Mouse (Mus musculus) CD4-positive, CD25-positive, alpha-beta regulatory T cell, adult 2 months (primary cell): ENCODE measurements around the gene Wnt9b.

ENCODE experiments used
- DNase-seq: peaks from one replicate; pipeline ENCODE4 v3.0.0-alpha.2; 2012; ENCODE audit warnings: low read depth, low spot score

Gene Wnt9b

DNA sequence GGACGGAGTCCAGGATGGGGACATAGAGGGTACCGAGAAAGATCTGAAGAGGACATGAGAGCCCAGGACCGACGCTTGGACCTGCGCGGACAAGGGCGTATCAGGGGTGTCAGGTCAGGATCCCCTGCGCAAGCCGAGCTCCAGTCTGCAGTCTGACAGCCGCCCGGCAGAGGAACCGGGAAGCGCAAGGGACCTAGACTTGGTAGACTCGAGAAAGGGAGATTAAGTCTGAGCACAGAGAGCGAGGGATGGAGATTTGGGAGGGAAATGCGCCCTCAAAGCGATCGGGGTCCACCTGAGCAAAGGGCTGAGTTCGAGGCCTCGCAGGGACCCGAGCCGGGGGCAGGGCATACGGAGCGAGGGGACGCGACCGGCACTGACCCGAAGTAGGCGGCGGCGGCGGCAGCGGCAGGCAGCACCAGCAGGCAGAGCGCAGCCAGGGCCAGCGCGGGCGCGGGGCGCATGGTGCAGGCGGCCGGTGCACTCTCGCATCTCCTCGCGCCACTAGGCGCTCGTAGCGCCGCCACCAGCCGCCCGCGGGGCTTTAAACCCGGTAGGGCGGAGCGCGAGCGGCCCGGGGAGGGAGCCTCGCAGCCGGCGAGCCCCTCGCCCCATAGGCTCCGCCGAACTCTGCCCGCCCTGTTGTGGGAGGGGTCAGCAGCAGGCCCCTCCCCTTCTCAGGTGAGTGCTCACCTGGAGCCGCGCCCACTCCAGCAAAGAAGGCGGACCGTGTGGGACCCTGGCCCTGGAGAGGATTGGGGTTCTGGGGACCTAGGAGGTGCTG, at the start of gene Wnt9b:
TSS of gene Wnt9b (minus strand) at position 516 of the 784 bp plus-strand sequence.
- DNase-seq: no peak

DNA sequence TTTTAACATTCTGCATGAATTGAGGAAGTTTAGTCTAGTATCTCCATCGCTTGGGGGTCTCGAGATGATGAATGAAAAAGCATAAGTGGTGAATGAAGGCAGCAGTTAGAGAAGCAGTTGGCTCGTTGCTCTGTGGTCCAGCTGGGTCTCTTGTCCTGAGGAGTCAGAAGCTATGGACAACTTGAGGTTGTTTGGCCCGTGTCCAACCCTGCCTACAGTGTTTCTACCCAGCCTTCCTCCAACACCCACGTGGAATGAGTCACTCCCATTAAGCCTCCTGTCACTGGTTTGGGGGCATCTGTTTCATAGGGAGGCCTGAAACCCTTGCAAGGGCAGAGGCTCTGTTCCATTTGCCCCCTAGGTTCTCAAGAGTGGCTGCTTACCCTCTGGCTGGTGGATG, 40.3 kb upstream of the Wnt9b start:
- no peak for DNase-seq

GRCm38 (mm10) chr11:103780152-103780551, 30.5 kb upstream of the Wnt9b start:
- DNase-seq: no peak

DNA sequence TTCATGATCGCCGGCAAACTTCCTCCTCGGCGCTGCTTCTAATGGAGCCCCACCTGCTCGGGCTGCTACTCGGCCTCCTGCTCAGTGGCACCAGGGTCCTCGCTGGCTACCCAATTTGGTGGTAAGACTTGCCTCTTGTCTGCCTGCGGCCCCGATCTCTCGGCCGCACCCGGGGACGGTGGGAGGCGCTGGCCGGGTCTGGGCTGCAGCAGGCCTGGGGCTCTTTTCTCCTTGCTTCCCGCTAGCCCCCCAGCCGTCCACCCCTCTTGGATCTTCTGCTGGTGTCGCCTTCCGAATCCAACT, 24.6 kb upstream of the Wnt9b start:
- DNase-seq: no peak

DNA sequence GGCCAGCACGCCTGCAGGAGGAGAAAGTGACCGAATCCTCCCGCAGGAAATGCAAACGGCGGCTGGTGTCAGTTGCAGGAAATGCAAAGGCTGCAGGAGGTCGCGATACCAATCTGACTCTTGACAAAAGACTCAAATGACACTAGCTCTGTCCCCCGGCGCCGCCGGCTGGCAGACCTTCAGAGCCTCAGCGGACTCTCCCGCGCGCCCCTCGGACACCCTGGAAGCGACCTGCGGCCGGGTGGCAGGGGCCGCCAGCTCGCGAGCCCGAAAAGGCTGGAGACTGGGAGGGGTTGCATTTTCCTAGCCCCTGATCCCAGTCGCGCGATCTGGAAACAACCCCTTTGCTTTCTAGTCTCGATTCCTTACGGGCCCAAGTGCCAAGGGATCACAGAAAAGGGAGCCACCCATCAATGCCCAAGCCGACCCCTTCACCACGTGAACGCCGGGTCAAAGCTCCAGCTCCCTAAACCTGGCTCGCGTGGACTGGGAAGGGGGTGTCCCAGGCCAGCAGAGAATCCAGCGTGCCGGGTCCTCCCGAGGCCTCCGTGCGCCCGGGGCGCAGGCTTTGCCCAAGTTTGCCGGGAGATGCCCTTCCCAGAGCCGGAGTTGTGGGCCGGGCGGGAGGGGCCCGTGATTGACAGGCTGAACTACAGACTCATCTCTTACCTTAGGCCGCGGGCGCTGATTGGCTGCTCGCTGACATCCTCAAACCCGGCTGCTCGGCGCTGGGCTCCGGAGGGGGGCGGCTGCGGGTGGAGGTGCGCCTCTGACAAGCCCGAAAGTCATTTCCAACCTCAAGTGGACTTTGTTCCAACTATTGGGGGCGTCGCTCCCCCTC, 24.0 kb upstream of the Wnt9b start, which contains the start of gene Wnt3:
TSS of gene Wnt3 (plus strand) at position 764 of the 841 bp plus-strand sequence.
- DNase-seq: peak; percentile 77

- DNase-seq: peak; percentile 35
These were observed 23.1 kb upstream of the Wnt9b start for GRCm38 (mm10) chr11:103772505-103773386.

DNA sequence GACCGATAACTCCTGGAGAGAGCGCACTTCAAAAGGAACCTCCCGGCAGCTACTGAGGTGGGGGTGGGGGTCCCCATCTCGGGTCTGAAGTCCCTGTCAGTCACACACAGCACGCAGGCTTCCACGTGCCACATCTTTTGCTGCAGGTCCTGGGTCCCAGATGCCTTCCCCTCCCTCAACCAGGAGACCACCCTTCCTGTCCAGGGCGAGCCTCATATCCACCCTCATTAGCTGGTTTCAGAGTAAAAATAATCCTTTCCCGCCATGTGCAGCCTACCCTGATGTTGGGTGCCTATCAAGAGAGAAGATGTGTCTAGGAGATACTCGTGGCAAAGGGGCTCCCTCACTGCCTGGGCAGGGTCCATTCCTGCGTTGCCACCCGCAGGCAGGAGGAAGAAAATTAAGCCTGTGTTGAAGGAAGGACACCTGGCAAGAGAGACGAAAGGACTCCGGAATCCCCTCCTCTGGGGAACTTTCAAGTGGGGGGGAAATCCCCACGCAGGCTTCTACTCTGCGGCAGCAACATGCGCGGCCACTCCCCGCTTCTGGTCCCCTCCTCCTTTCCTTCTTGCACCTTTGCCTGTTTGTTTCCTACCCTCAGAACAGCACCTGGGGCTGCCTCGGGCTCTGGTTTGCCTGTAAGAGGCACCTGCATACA, 21.7 kb upstream of the Wnt9b start:
- DNase-seq: peak; percentile 77

GRCm38 (mm10) chr11:103765556-103766011, 16.0 kb upstream of the Wnt9b start:
- no peak for DNase-seq

DNA sequence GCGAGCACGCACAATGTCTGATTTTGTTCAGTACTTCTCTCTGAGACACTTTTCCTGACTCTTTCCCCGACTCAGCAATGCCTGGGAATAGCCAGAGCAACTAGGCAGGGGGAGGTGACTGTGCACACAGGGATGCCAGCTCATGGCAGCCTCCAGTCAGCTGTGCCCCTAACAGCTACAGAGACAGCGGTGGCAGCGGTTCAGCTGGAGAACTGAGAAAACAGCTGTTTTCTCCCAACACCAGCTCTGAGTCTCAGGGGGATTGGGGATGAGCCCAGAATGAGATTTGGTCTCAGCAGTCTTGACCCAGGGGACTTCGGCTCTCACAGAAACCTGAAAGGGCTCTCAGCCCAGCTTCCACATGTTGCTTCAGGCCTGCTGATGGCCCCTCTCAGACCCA, 15.0 kb upstream of the Wnt9b start:
- DNase-seq: no peak

DNA sequence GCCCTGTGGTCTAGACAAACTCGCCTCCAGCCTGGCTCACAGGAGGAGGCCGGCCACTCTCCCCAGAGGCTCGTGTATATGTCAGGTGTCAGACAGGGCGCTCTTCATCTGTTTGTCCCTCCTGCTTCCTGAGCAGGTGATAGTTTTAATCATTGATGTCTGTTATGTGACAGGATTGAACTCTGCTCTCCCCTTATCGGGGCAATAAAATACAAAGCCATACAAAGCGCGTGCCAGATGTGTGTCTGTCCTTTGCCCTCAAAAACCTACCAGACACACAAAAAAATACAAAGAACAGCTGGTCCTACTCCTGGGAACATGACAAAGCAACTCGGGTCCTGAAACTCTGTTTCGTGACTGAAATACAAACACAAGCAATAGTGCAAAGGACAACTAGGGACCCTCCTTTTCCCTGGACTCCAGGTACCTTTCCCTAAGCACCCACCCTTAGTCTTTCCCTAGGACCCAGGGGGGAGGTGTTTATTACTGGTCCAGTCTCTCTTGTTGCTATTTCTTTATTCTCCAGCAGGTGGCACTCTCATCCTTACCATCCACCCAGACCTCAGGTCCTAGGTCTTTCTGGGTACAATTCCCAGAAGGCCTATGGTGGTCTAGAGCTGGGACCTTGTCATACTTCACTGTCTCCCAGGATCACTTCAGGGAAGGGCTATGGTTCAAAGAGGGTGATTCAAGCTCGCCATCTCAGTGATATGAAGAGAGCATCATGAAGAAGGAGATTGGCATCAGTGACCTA, 14.0 kb upstream of the Wnt9b start:
- DNase-seq: peak; percentile 78

- peak; percentile 30 for DNase-seq
These were observed 11.3 kb upstream of the Wnt9b start for GRCm38 (mm10) chr11:103760891-103761290.

- DNase-seq: no peak
These were observed 10.5 kb upstream of the Wnt9b start for GRCm38 (mm10) chr11:103760101-103760500.

DNA sequence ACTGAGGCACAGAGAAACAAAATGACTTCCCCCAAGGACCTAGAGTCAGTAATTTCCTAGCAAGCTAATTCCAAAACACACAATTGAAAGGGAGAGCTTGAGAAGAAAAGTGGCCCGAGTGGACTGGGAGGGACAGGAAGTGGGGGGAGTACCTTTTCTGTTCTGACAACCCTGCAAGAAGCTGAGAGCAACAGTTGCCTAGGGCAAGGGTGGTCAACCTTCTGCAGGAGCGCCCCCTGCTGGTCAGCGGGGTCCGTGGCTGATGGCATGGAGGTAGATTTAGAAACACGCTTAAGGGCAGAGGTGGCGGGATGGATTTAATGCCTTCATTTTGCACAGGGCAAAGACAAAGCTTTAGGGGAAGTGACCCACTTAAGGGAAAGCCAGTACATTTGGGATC, 9.1 kb upstream of the Wnt9b start:
- DNase-seq: peak; percentile 79

DNA sequence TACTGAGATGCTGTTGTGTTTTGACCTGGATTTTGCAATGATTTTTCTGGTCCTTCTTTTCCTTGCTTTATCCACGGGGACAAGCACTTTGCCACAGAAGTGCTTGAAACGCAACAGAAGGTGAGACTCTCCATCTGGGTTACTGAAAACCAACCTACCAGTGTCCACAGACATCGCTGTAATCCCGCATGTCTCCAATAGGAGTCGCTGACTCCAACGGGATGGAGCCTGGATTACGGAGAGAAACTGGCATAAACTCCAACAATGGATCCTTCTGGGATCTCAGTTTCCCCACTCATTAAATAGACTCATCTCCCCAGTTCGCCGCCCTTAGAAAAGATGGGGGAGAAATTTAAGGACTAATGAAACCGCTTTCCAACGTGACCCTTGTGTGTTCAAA, 8.4 kb upstream of the Wnt9b start:
- DNase-seq: peak; percentile 33

DNA sequence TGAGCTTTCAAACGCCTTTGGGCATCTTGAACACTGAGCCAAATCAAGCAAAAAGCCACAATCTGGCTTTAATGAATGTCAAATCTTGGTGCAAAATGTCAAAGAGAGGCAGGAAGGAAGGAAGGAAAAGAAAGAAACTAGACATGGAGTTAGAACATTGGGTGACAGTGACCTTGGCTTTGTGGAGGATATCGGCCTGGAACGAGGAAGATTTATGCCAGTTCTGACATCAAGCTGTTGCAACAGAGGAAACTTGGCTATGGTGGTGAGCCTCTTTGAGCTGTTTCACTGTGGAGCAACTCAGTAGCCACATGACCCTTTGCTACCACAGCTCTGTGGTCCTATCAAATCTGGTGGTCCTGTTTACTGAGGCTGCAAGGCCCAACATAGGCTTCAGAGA, 991 bp upstream of the Wnt9b start:
- DNase-seq: no peak

DNA sequence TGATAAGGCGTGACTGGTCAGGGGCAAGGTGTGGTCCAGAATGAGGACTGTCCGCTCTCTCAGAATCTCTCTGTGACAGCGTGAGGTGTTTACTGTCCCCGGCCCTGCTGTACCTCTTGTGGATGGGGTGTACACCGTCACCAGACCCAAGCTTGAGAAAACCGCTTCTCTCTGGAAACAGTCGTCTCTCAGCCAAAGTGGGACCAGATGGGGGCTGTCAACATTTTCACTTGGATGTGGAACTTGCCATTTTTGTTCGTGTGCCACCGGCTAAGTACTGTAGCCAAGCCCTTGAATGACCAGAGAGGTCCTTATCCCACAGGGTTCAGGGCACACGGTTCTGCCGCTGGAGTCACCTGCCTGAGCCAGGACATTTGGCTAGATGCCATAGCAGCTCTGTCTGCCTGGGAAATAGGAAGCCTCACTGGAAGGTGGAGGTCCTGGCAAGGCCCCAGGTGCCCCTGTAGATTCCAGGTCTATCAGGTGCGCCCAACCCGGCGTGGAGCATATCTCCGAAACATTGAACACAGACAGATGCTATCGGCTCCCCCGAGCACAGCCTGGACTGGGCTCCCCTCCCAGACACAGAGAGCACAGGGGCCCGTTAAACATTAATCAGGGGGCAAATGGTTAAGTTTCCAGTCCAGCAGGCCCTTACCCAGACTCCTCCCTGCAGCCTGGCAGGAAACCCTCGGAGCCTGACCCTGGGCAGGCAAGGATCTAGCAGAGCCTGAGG, 14.4 kb downstream of the Wnt9b start:
- no peak for DNase-seq

GRCm38 (mm10) chr11:103734411-103735045, 15.1 kb downstream of the Wnt9b start:
- DNase-seq: no peak

DNA sequence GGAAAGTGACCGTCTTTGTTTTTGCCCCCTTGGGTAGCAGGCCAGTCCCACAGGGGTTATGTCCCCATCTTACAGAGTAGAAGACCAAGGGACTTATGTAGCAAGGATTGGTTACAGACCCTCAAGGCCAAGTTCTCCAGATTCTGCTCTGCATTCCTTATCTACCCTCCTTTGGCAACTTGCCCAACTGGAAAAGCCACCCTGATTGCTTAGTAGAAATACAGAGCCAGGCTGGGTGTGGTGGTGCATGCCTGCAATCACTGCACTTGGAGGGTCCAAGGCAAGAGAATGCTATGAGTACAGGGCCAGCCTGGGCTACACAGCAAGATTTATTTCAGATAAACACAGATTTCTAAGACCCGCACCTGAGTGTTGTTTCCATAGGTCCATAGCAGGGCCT, 15.7 kb downstream of the Wnt9b start:
- DNase-seq: no peak

DNA sequence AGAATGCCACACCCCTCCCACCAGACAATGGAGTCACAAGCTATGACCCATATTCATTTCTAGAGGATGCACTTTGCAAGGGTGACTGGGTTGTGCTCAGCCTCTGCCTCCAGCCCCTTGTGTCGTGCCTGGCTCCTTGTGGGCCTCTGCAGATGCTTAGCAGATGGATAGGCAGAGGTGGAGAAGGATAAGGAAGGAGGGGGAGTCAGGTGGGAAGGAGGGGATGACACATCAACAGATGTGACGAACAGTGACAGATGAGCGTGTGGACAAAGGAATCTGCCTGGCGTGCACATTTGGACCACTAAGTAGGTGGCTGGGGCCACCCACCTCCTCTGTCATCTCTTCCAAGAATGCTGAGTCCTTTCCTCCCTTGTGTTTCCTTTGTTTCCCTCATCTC, 16.6 kb downstream of the Wnt9b start:
- DNase-seq: no peak
